Mouse (Mus musculus) urinary bladder, adult 2 months (tissue): ENCODE measurements around the gene Tnip3. TPM values are rescaled to one million over a fixed set of nuclear protein-coding genes. Genes with fewer than 3 reads are reported as not detected.

Source experiments
- DNase-seq: peaks from one replicate; pipeline ENCODE4 v3.0.0; 2022; ENCODE audit warnings: low spot score
- polyA plus RNA-seq: library from polyadenylated mRNA; depleted of rRNA; stranded (reverse); fragments of >200 nt; gene quantifications from 2 replicates; pipeline ENCODE4 v1.2.3, GENCODE M21; 2012

The Tnip3 gene
- polyA plus RNA-seq, 1 experiment, result 0.45 TPM

GRCm38 (mm10) chr6:65584870-65585332 is 59.8 kb downstream of the Tnip3 start:
- DNase-seq, result no peak

- DNase-seq, result no peak
Observed at GRCm38 (mm10) chr6:65585333-65586053, 60.4 kb downstream of the Tnip3 start.

GRCm38 (mm10) chr6:65588847-65589246 is 63.7 kb downstream of the Tnip3 start:
- no peak for DNase-seq

- DNase-seq, result no peak
Observed at GRCm38 (mm10) chr6:65590018-65590417, 64.9 kb downstream of the Tnip3 start.

- no peak for DNase-seq
Observed at GRCm38 (mm10) chr6:65594171-65594570, 69.1 kb downstream of the Tnip3 start.

GRCm38 (mm10) chr6:65595371-65595770 is 70.3 kb downstream of the Tnip3 start:
- no peak for DNase-seq

- no peak for DNase-seq
Observed at GRCm38 (mm10) chr6:65597056-65597818, 72.1 kb downstream of the Tnip3 start.

- no peak for DNase-seq
Observed at GRCm38 (mm10) chr6:65598522-65598921, 73.4 kb downstream of the Tnip3 start.

GRCm38 (mm10) chr6:65599865-65600739 is 75.0 kb downstream of the Tnip3 start:
- DNase-seq, result no peak

- DNase-seq, result no peak
Observed at GRCm38 (mm10) chr6:65600887-65601286, 75.8 kb downstream of the Tnip3 start.

- no peak for DNase-seq
Observed at GRCm38 (mm10) chr6:65605778-65606177, 80.7 kb downstream of the Tnip3 start.

- DNase-seq, result no peak
Observed at GRCm38 (mm10) chr6:65606946-65607345, 81.8 kb downstream of the Tnip3 start.

- no peak for DNase-seq
Observed at GRCm38 (mm10) chr6:65611834-65612233, 86.7 kb downstream of the Tnip3 start.

- DNase-seq, result no peak
Observed at GRCm38 (mm10) chr6:65613924-65614585, 88.9 kb downstream of the Tnip3 start.

GRCm38 (mm10) chr6:65615641-65616040 is 90.5 kb downstream of the Tnip3 start:
- no peak for DNase-seq

GRCm38 (mm10) chr6:65621260-65621659 is 96.1 kb downstream of the Tnip3 start:
- DNase-seq, result no peak

- DNase-seq, result no peak
Observed at GRCm38 (mm10) chr6:65623016-65623715, 98.1 kb downstream of the Tnip3 start.

- DNase-seq, result no peak
Observed at GRCm38 (mm10) chr6:65630578-65630977, 105.5 kb downstream of the Tnip3 start.

- no peak for DNase-seq
Observed at GRCm38 (mm10) chr6:65632184-65632583, 107.1 kb downstream of the Tnip3 start.

GRCm38 (mm10) chr6:65642431-65642830 is 117.3 kb downstream of the Tnip3 start:
- DNase-seq, result no peak

- no peak for DNase-seq
Observed at GRCm38 (mm10) chr6:65644110-65644509, 119.0 kb downstream of the Tnip3 start.
